In the genomic region with DNA sequence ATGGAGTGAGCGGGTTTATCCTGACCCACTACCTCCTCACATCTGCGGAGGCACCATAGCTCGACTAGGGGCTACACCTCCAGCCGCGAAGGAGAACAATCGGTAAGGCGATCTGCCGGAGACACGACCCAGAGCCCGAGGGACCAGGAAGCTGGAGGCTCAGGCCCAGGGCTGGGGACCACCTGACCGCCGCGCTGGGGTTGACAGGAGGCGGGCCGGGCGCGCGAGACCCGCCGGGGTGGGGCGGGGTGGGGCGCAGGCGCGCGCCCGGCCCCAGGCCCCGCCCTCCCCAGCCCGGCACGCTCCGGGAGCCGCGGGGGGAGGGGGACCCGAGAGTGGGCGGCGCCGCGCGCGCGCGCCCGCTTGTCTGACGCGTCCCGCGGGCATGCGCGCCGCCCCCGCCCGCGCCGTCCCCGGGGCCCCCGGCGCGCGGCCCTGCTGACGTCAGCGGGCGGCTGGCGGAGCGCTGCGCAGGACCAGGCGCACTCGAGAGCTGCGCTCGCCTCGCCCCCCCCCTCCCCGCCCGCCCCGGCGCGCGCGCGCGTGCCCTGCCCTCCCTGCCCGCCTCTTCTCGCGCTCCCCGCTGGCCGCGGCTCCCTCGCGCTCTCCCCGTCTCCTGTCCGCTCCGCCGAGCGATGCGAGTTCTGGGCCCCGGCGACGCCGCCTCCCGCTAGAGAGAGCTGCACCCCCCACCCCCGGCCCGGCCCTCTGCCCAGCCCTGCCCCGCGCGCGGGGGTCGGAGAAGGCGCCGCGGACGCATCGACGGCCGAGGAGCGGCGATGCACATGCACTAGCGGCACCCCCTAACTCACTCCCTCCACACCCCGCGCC, we compare ENCODE assay signal across 8 mouse cellular contexts. TPM values are rescaled to one million over a fixed set of nuclear protein-coding genes. Genes with fewer than 3 reads are reported as not detected.
A peak's percentile ranks its signal among the peaks of the same experiment; 100 is the strongest.
DNase-seq lines count a peak whose midpoint lies in the region; ATAC-seq and TF ChIP-seq lines count a peak whose summit lies in the region.

No protein-coding gene starts in this region.

- H3K27ac ChIP-seq in embryonic facial prominence, embryonic 11.5 days (replicated peaks; ENCODE audit: low read depth, low read length): no peak overlapping the region
- H3K27ac ChIP-seq in heart, adult 2 months: peak overlapping the region; percentile 78
- no peak overlapping the region for H3K27ac ChIP-seq in kidney, adult 2 months (ENCODE audit: insufficient read depth, low read depth, low read length)
- H3K27ac ChIP-seq in limb, embryonic 13.5 days: no peak overlapping the region
- H3K27ac ChIP-seq in midbrain, postnatal 0 days (ENCODE audit: low read depth, low read length): peak overlapping the region; percentile 97
- peak overlapping the region; percentile 68 for H3K27ac ChIP-seq in stomach, embryonic 15.5 days

- under 1% methylated on average over 27 of the region's 116 CpGs for WGBS in embryonic facial prominence, embryonic 11.5 days
- WGBS in heart, adult 2 months: under 1% methylated on average over 54 of the region's 116 CpGs
- under 1% methylated on average over 72 of the region's 116 CpGs for WGBS in kidney, adult 2 months
- WGBS in limb, embryonic 13.5 days: under 1% methylated on average over 38 of the region's 116 CpGs
- 1% methylated on average over 27 of the region's 116 CpGs for WGBS in midbrain, postnatal 0 days
- 1% methylated on average over 46 of the region's 116 CpGs for WGBS in stomach, embryonic 15.5 days

- TF ChIP-seq CTCF in heart, adult 2 months (IDR thresholded peaks at IDR 0.05): no peak
- TF ChIP-seq CTCF in kidney, adult 2 months (conservative IDR thresholded peaks at IDR 0.05; ENCODE audit: insufficient read depth, insufficient read length, low read depth, low read length): no peak
- TF ChIP-seq CTCF in midbrain, postnatal 0 days (IDR thresholded peaks at IDR 0.05): no peak

- H3K9me3 ChIP-seq in megakaryocyte, embryonic 14.5 days: peaks cover 7% of the 10 kb centered on the region
- H3K9me3 ChIP-seq in embryonic facial prominence, embryonic 11.5 days (replicated peaks; ENCODE audit: control insufficient read depth, low read length): no peaks in the 10 kb centered on the region
- no peaks in the 10 kb centered on the region for H3K9me3 ChIP-seq in limb, embryonic 13.5 days
- H3K9me3 ChIP-seq in midbrain, postnatal 0 days (ENCODE audit: low read length): no peaks in the 10 kb centered on the region
- H3K9me3 ChIP-seq in stomach, embryonic 15.5 days: no peaks in the 10 kb centered on the region

- peak; percentile 90 for DNase-seq in embryonic facial prominence, embryonic 11.5 days (ENCODE audit: low spot score)
- peak; percentile 88 to 91 for DNase-seq in heart, adult 2 months
- DNase-seq in kidney, adult 2 months: peak; percentile 83
- peak; percentile 95 for DNase-seq in midbrain, postnatal 0 days (ENCODE audit: low spot score)

- peak overlapping the region; percentile 90 for H3K4me2 ChIP-seq in embryonic facial prominence, embryonic 11.5 days (ENCODE audit: low read depth, low read length)
- peak overlapping the region; percentile 87 for H3K4me2 ChIP-seq in limb, embryonic 13.5 days (replicated peaks)
- peak overlapping the region; percentile 82 for H3K4me2 ChIP-seq in midbrain, postnatal 0 days (ENCODE audit: low read depth, low read length, poor library complexity, severe bottlenecking)
- H3K4me2 ChIP-seq in stomach, embryonic 15.5 days: peak overlapping the region; percentile 88

- TF ChIP-seq EP300 in heart, adult 2 months (IDR thresholded peaks at IDR 0.05; ENCODE audit: insufficient read depth, low read depth, low read length): no peak

- H3K27me3 ChIP-seq in megakaryocyte, embryonic 14.5 days (replicated peaks): peaks cover 69% of the 10 kb centered on the region
- peaks cover 15% of the 10 kb centered on the region for H3K27me3 ChIP-seq in embryonic facial prominence, embryonic 11.5 days (ENCODE audit: control insufficient read depth, insufficient read depth, low read length)
- no peaks in the 10 kb centered on the region for H3K27me3 ChIP-seq in heart, adult 2 months (ENCODE audit: control insufficient read depth, insufficient read depth, low read length)
- H3K27me3 ChIP-seq in kidney, adult 2 months (replicated peaks; ENCODE audit: control insufficient read depth, insufficient read depth, low read length): peaks cover 3% of the 10 kb centered on the region; the same call in 1 of the 2 replicates
- peaks cover 61% of the 10 kb centered on the region for H3K27me3 ChIP-seq in limb, embryonic 13.5 days
- no peaks in the 10 kb centered on the region for H3K27me3 ChIP-seq in midbrain, postnatal 0 days (ENCODE audit: insufficient read depth, low read length)
- H3K27me3 ChIP-seq in stomach, embryonic 15.5 days (replicated peaks): peaks cover 22% of the 10 kb centered on the region

- peaks cover 29% of the 10 kb centered on the region for H3K4me1 ChIP-seq in megakaryocyte, embryonic 14.5 days
- 0 out of 2 replicates have a peak, but pooled peaks cover 2% of the 10 kb centered on the region for H3K4me1 ChIP-seq in embryonic facial prominence, embryonic 11.5 days (ENCODE audit: control insufficient read depth, insufficient read depth, low read length)
- no peaks in the 10 kb centered on the region; the same call in 1 of the 2 replicates for H3K4me1 ChIP-seq in heart, adult 2 months (ENCODE audit: control insufficient read depth, insufficient read depth, low read length)
- no peaks in the 10 kb centered on the region for H3K4me1 ChIP-seq in kidney, adult 2 months (ENCODE audit: control insufficient read depth, insufficient read depth, low read length)
- H3K4me1 ChIP-seq in limb, embryonic 13.5 days: peaks cover 31% of the 10 kb centered on the region
- H3K4me1 ChIP-seq in midbrain, postnatal 0 days (ENCODE audit: insufficient read depth, low read length): 0 out of 2 replicates have a peak, but pooled peaks cover 7% of the 10 kb centered on the region
- peaks cover 22% of the 10 kb centered on the region for H3K4me1 ChIP-seq in stomach, embryonic 15.5 days

- no peak for ATAC-seq in megakaryocyte, adult 5-6 weeks (ENCODE audit: poor library complexity, severe bottlenecking)
- ATAC-seq in embryonic facial prominence, embryonic 11.5 days (replicated peaks; ENCODE audit: insufficient number of reproducible peaks, low FRiP score, low TSS enrichment, low read depth): peak; percentile 80
- ATAC-seq in limb, embryonic 13.5 days (ENCODE audit: low FRiP score, low read depth): peak; percentile 84
- ATAC-seq in midbrain, postnatal 0 days (ENCODE audit: low FRiP score): peak; percentile 88
- peak; percentile 81 for ATAC-seq in stomach, embryonic 15.5 days (ENCODE audit: insufficient read depth, low FRiP score, low read depth)

- 0 out of 2 replicates have a peak, but pooled peaks have one; percentile 37 for TF ChIP-seq POLR2A in heart, adult 2 months (IDR thresholded peaks at IDR 0.05; ENCODE audit: insufficient read depth, low read depth, low read length)
- no peak for TF ChIP-seq POLR2A in kidney, adult 2 months (IDR thresholded peaks at IDR 0.05; ENCODE audit: low read depth, low read length)

- peak overlapping the region; percentile 65 for H3K9ac ChIP-seq in embryonic facial prominence, embryonic 11.5 days (replicated peaks; ENCODE audit: low read length)
- peak overlapping the region; percentile 73 for H3K9ac ChIP-seq in heart, adult 2 months (ENCODE audit: low read depth, low read length)
- H3K9ac ChIP-seq in limb, embryonic 13.5 days: peak overlapping the region; percentile 72
- H3K9ac ChIP-seq in midbrain, postnatal 0 days (replicated peaks; ENCODE audit: low read length, poor library complexity, severe bottlenecking): peak overlapping the region; percentile 97
- peak overlapping the region; percentile 37 for H3K9ac ChIP-seq in stomach, embryonic 15.5 days

- H3K4me3 ChIP-seq in megakaryocyte, embryonic 14.5 days (replicated peaks): peak overlapping the region; percentile 90
- H3K4me3 ChIP-seq in embryonic facial prominence, embryonic 11.5 days (ENCODE audit: low read depth, low read length): peak overlapping the region; percentile 56
- peak overlapping the region; percentile 58 for H3K4me3 ChIP-seq in heart, adult 2 months
- peak overlapping the region; percentile 54 for H3K4me3 ChIP-seq in kidney, adult 2 months (ENCODE audit: insufficient read depth, low read depth, low read length)
- peak overlapping the region; percentile 66 for H3K4me3 ChIP-seq in limb, embryonic 13.5 days
- peak overlapping the region; percentile 82 for H3K4me3 ChIP-seq in midbrain, postnatal 0 days (ENCODE audit: low read depth, low read length)
- peak overlapping the region; percentile 66 for H3K4me3 ChIP-seq in stomach, embryonic 15.5 days (replicated peaks)

- no peaks in the 10 kb centered on the region for H3K36me3 ChIP-seq in megakaryocyte, embryonic 14.5 days (replicated peaks; ENCODE audit: low read length)
- no peaks in the 10 kb centered on the region for H3K36me3 ChIP-seq in embryonic facial prominence, embryonic 11.5 days (replicated peaks; ENCODE audit: control insufficient read depth, insufficient read depth, low read depth, low read length)
- no peaks in the 10 kb centered on the region for H3K36me3 ChIP-seq in heart, adult 2 months (ENCODE audit: control insufficient read depth, insufficient read depth, low read length)
- H3K36me3 ChIP-seq in kidney, adult 2 months (ENCODE audit: control insufficient read depth, insufficient read depth, low read length): no peaks in the 10 kb centered on the region
- H3K36me3 ChIP-seq in limb, embryonic 13.5 days: no peaks in the 10 kb centered on the region
- H3K36me3 ChIP-seq in midbrain, postnatal 0 days (ENCODE audit: insufficient read depth, low read length): no peaks in the 10 kb centered on the region
- H3K36me3 ChIP-seq in stomach, embryonic 15.5 days: no peaks in the 10 kb centered on the region

- intact Hi-C loops in heart, adult 2 months (cut with DNase I): loop anchor here (5.0 kb wide), 1 partner anchor 122 kb away; no protein-coding TSS in a partner anchor

- no peaks in the 10 kb centered on the region for H3K79me2 ChIP-seq in heart, adult 2 months (replicated peaks; ENCODE audit: control insufficient read depth, insufficient read depth, low read length)

RNA-seq across cellular contexts. Expression of a gene that starts 0.5 kb away (rescaled TPM):
- polyA plus RNA-seq in megakaryocyte, embryonic 14.5 days (2012; ENCODE audit: insufficient read depth, low replicate concordance): not detected in 2 replicates
- total RNA-seq in megakaryocyte, adult 5-6 weeks (2015): 0.41 TPM in 1 of 2 replicates, not detected in the other
- not detected in 2 replicates for total RNA-seq in megakaryocyte, adult 5-6 weeks (2017)
- 11.5 and 14.0 TPM in 2 replicates for polyA plus RNA-seq in embryonic facial prominence, embryonic 11.5 days (2014; fragmentation: Nextera tagmentation; extraction: Ambion mirVana)
- 10 to 100 TPM; 22.4 to 23.7 TPM for total RNA-seq in heart, adult 2 months (2021)
- 26.7 and 28.3 TPM in 2 replicates for polyA plus RNA-seq in heart, adult 2 months (2012; rRNA removed)
- 4.6 and 4.9 TPM in 2 replicates for polyA plus RNA-seq in kidney, adult 2 months (2012; rRNA removed)
- 2.8 and 4.3 TPM in 2 replicates for polyA plus RNA-seq in limb, embryonic 13.5 days (2015; fragmentation: Nextera tagmentation; extraction: Ambion mirVana)
- 363 and 375 TPM in 2 replicates for total RNA-seq in midbrain, postnatal 0 days (2014; rRNA removed)
- polyA plus RNA-seq in midbrain, postnatal 0 days (2015; fragmentation: Nextera tagmentation; extraction: Ambion mirVana): 301 and 312 TPM in 2 replicates
- polyA plus RNA-seq in stomach, embryonic 15.5 days (2015; fragmentation: Nextera tagmentation; extraction: Ambion mirVana): 14.9 and 15.1 TPM in 2 replicates

Comparison
In these comparisons a context has a peak if more than half of its experiments do, and no peak if none do; other contexts are left out.
1. H3K27ac ChIP-seq: peak in heart, adult 2 months (single experiment), midbrain, postnatal 0 days (single experiment) and stomach, embryonic 15.5 days (single experiment); none in embryonic facial prominence, embryonic 11.5 days (single experiment), kidney, adult 2 months (single experiment) and limb, embryonic 13.5 days (single experiment).
2. H3K9ac ChIP-seq: peak in every context shown above with its lines; median percentile 97 in midbrain, postnatal 0 days; 73 in heart, adult 2 months; 72 in limb, embryonic 13.5 days; 65 in embryonic facial prominence, embryonic 11.5 days; 37 in stomach, embryonic 15.5 days.
3. RNA of a gene that starts 0.5 kb away (polyA plus RNA-seq): 301 to 312 TPM in midbrain, postnatal 0 days; 26.7 to 28.3 TPM in heart, adult 2 months, 14.9 to 15.1 TPM in stomach, embryonic 15.5 days, 11.5 to 14.0 TPM in embryonic facial prominence, embryonic 11.5 days, 4.6 to 4.9 TPM in kidney, adult 2 months, 2.8 to 4.3 TPM in limb, embryonic 13.5 days and not detected in megakaryocyte, embryonic 14.5 days; every median in the first group is over 10 times any median in the second.
4. Peak in every context shown above with its lines, with median percentiles within 50 percentile points of each other: H3K4me3 ChIP-seq, DNase-seq and H3K4me2 ChIP-seq.